Mouse (Mus musculus) embryonic fibroblast, embryonic 13.5 days (primary cell): ENCODE results near the gene Cfap100.

Source experiments
- CTCF ChIP-seq: IDR thresholded peaks from 2 replicates; pipeline ENCODE4 v1.5.1; 2011; ENCODE audit warnings: mild to moderate bottlenecking, control low read depth, low read length, moderate library complexity, borderline replicate concordance; ENCODE audit not compliant: insufficient read depth
- POLR2A ChIP-seq: IDR thresholded peaks from 2 replicates; pipeline ENCODE4 v1.6.1; 2011; ENCODE audit warnings: low read depth, mild to moderate bottlenecking, control low read depth, low read length, moderate library complexity

DNA sequence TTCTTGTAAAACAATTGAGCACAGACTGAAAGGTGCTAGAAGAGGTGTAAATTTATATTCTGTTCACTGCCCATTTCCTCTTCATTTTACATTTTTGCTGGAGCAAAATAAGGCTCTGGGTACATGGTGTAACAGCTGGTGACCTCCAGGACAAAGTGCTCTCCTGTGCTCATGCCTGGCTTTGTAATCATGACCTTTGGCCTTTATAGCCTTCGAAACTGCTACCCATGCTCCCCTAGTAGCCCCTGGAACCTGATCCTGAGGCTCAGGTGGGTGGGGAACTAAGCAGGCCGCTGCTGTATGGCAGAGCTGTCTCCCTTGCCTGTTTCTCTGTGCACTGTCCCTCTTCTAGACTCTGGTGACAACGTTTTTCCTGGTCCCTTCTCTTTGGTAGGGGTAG lies 34.6 kb downstream of the Cfap100 start:
- no peak for TF ChIP-seq CTCF
- TF ChIP-seq POLR2A, result no peak
